Mouse (Mus musculus) kidney, adult 2 months (tissue): Measurements from ENCODE around the gene Npat.

Experiments
- CTCF ChIP-seq: fragments of 200-500 bp; conservative IDR thresholded peaks from 2 replicates; pipeline ENCODE4 v1.5.1; 2011; ENCODE audit warnings: low read depth, mild to moderate bottlenecking, control low read depth, low read length, moderate library complexity, mixed read lengths; ENCODE audit not compliant: insufficient read depth, insufficient read length
- POLR2A ChIP-seq: fragments of 200-500 bp; IDR thresholded peaks from one replicate; pipeline ENCODE4 v1.6.1; 2011; ENCODE audit warnings: low read depth, low read length, control low read depth

GRCm38 (mm10) chr9:53572516-53573307 lies 35.9 kb downstream of the Npat start:
- TF ChIP-seq POLR2A (no peak), CTCF (no peak)
